Mouse (Mus musculus) kidney, adult 2 months (tissue): ENCODE measurements around the gene Clic4. TPM values are rescaled to one million over a fixed set of nuclear protein-coding genes. Genes with fewer than 3 reads are reported as not detected.

ENCODE experiments used
- DNase-seq: peaks from one replicate; pipeline ENCODE4 v3.0.0; 2021
- H3K27ac ChIP-seq: fragments of 200-500 bp; 2 replicates; pipeline ENCODE4 v1.5.1; 2012; ENCODE audit warnings: low read depth, low read length, control low read depth, inconsistent platforms; ENCODE audit not compliant: insufficient read depth
- H3K27me3 ChIP-seq: fragments of 200-500 bp; replicated peaks from 2 replicates; pipeline ENCODE4 v1.6.1; 2012; ENCODE audit warnings: mild to moderate bottlenecking, moderate library complexity, low read length, inconsistent platforms; ENCODE audit not compliant: control insufficient read depth, insufficient read depth
- H3K36me3 ChIP-seq: fragments of 200-500 bp; 2 replicates; pipeline ENCODE4 v1.6.1; 2012; ENCODE audit warnings: mild to moderate bottlenecking, moderate library complexity, low read length, inconsistent platforms; ENCODE audit not compliant: control insufficient read depth, insufficient read depth
- H3K4me1 ChIP-seq: fragments of 200-500 bp; 2 replicates; pipeline ENCODE4 v1.6.1; 2011; ENCODE audit warnings: low read length; ENCODE audit not compliant: control insufficient read depth, insufficient read depth
- H3K4me3 ChIP-seq: fragments of 200-500 bp; 2 replicates; pipeline ENCODE4 v1.5.1; 2011; ENCODE audit warnings: mild to moderate bottlenecking, low read depth, low read length, control low read depth; ENCODE audit not compliant: insufficient read depth
- CTCF ChIP-seq: fragments of 200-500 bp; conservative IDR thresholded peaks from 2 replicates; pipeline ENCODE4 v1.5.1; 2011; ENCODE audit warnings: low read depth, mild to moderate bottlenecking, control low read depth, low read length, moderate library complexity, mixed read lengths; ENCODE audit not compliant: insufficient read depth, insufficient read length
- POLR2A ChIP-seq: fragments of 200-500 bp; IDR thresholded peaks from one replicate; pipeline ENCODE4 v1.6.1; 2011; ENCODE audit warnings: low read depth, low read length, control low read depth
- WGBS: fragments of 180-500 bp; shearing (Covaris S2); methylation state at CpG from one replicate; pipeline ENCODE4 v1.1.7; 2018; 5-methylcytosine and 5-hydroxymethylcytosine counted together
- polyA plus RNA-seq: library from polyadenylated mRNA; depleted of rRNA; stranded (reverse); fragments of >200 nt; gene quantifications from 2 replicates; pipeline ENCODE4 v1.2.3, GENCODE M21; 2012

Gene Clic4
- polyA plus RNA-seq, 1 experiment: 91.1 TPM

DNA sequence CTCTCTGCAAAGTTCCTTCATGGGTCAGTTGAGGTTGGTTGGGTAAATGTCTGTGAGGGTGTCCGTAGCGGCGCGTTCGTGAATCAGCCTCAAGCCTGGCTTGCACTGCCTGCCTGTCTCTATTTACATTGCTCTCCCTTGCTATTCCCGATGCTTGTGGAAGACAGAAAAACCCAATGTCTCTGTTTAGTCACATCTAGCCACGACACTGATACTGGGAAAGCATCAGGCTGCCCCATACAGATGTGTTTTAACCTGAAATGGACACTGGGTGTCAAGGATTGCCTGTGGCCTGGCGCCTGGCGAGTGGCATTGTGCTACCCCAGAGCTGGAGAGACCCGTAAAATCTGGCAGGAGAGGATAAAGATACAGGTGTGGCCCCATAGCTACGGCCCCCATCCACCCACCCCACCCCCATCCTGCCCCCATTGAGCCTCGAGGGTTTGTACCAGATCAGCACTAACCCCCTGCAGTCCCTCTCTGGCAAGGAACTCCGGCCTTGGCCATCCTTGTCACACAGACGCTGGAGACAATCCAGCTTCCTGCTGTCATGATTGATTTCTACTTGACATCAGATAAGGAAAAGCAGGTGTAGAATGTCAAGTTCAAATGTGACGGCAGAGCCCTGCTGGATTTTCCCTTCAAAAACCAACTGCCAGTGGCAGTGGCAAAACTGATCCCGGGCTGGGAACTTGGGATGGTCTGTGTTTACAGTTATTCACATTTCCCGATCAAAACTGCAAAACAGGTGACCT, 68.6 kb downstream of the Clic4 start:
- Histone ChIP-seq H3K4me3 (no peak overlapping the region), H3K4me1 (no peaks in the 10 kb centered on the region), H3K27me3 (no peaks in the 10 kb centered on the region; the same call in 1 of the 2 replicates), H3K27ac (no peak overlapping the region), H3K36me3 (no peaks in the 10 kb centered on the region)
- 30% methylated on average over 17 of the region's 17 CpGs for WGBS
- DNase-seq: no peak
- TF ChIP-seq POLR2A: no peak
- TF ChIP-seq CTCF: no peak

DNA sequence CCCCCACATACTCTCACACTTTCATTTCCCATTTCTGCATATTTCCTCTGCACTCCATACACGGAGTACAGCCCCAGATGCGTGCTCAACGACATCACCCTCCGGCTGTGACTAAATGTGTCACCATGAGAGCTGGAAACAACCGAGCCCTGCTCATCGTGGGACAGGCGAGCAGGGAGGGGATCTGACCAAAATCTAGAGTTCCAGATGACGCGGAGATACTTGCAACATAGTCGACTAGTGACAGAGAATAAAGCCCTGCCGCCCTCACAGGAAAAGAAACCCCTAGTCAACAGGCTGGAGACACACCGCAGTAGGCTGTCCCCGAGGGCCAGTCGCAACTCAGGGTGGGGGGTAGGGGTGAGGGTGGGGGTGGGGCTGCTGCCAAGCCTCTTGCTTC, 69.3 kb downstream of the Clic4 start:
- peak overlapping the region; percentile 8; the same call in 1 of the 2 replicates for H3K4me3 ChIP-seq
- peak; percentile 29 for DNase-seq
- 6% methylated on average over 14 of the region's 14 CpGs for WGBS

DNA sequence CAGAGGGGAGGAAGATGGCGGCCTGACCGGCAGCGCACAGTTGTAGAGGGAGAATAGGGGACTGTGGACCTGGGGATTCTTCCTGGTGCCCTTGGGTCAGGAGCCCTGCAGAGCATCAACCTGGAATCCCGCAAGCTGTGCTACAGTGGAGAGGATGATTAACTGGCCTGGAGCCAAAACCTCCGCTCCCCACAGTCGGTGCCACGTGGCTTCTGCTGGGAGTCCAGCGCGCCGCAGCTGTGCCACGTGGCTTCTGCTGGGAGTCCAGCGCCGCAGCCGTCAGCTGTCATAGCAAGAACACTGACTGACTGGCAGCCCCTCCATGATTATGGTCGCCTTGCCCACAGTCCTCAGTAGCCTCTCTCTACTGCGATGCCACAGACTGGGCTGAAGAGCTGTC, 70.8 kb downstream of the Clic4 start:
- H3K4me1 ChIP-seq: no peaks in the 10 kb centered on the region
- no peaks in the 10 kb centered on the region for H3K27me3 ChIP-seq
- H3K36me3 ChIP-seq: no peaks in the 10 kb centered on the region
- H3K4me3 ChIP-seq: no peak overlapping the region
- DNase-seq: no peak
- TF ChIP-seq CTCF (no peak), POLR2A (no peak)
- 79% methylated on average over 16 of the region's 16 CpGs for WGBS
- no peak overlapping the region for H3K27ac ChIP-seq

More for the DNA sequence above, 69.3 kb downstream of the Clic4 start:
- H3K4me1 ChIP-seq: no peaks in the 10 kb centered on the region
- H3K27me3 ChIP-seq: no peaks in the 10 kb centered on the region; the same call in 1 of the 2 replicates
- H3K36me3 ChIP-seq: no peaks in the 10 kb centered on the region
- no peak overlapping the region for H3K27ac ChIP-seq
- TF ChIP-seq POLR2A (no peak), CTCF (no peak)

DNA sequence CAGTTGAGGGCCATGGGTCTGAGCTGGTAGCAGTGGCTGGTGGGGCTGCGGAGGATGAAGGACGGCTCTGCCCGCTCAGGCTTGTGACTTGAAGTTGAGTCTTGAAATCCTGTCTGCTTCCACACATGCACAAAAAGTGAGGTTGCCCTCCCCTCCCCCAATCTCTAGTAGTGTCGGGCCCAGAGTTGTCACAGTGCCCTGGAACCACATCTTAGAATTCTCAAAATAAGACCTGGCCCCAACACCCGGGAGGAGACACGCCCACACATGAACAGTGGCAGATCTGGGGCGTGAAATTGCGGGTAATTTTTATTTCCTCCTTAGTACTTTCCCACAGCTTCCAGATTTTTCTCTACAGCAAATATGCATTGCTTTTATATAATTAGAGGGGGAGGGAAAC, 74.8 kb downstream of the Clic4 start:
- H3K27ac ChIP-seq: no peak overlapping the region
- no peak overlapping the region for H3K4me3 ChIP-seq
- TF ChIP-seq POLR2A (no peak), CTCF (no peak)
- H3K36me3 ChIP-seq: no peaks in the 10 kb centered on the region
- no peaks in the 10 kb centered on the region for H3K4me1 ChIP-seq
- whole genome bisulfite sequencing: 45% methylated on average over 8 of the region's 8 CpGs
- no peaks in the 10 kb centered on the region for H3K27me3 ChIP-seq
- DNase-seq: no peak

DNA sequence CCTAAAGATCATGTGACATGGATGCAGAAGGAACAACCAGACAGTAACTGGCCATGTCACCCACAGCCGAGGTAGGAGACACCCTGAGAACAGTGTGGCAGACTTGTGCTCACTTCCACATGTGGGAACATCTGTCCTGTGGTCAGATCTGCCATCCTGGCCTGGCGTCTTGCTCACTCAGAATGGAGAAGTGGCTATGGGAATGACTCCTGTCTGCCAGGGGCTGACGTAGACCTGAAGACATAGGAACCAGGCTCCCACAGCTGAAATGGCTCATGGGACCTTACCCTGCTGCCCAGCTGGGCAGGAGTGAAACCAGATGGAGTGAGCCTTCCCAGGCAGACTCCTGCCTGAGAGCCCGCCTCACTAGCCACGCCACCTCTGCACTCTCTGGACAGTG, 79.8 kb downstream of the Clic4 start:
- Histone ChIP-seq H3K4me3 (no peak overlapping the region), H3K27me3 (no peaks in the 10 kb centered on the region), H3K27ac (no peak overlapping the region), H3K36me3 (no peaks in the 10 kb centered on the region), H3K4me1 (no peaks in the 10 kb centered on the region)
- TF ChIP-seq CTCF: no peak
- no peak for TF ChIP-seq POLR2A
- whole genome bisulfite sequencing: 76% methylated on average over 5 of the region's 5 CpGs
- DNase-seq: peak; percentile 29

DNA sequence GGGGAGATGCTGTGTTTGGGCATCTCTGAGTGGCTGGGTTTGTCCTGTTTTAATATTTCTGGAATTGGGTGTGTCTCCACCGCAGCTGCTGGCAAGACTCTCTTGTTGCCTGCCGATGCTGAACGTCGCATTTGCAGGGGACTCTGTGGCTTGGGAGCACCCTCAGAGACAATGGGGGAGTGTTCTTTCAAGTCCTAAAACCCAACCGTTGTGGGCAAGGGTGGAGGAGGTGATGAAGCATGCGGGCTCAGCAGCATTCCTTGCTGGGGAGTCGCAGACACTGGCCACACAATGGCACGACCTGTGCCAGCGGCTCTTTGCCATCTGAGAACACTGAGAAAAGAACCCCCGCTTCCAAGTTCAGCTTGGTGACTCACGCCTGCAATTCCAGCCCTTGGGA, 81.0 kb downstream of the Clic4 start:
- Histone ChIP-seq H3K4me1 (no peaks in the 10 kb centered on the region), H3K36me3 (no peaks in the 10 kb centered on the region), H3K4me3 (no peak overlapping the region), H3K27me3 (no peaks in the 10 kb centered on the region), H3K27ac (no peak overlapping the region)
- WGBS: 57% methylated on average over 11 of the region's 11 CpGs
- TF ChIP-seq POLR2A (no peak), CTCF (no peak)
- DNase-seq: no peak

DNA sequence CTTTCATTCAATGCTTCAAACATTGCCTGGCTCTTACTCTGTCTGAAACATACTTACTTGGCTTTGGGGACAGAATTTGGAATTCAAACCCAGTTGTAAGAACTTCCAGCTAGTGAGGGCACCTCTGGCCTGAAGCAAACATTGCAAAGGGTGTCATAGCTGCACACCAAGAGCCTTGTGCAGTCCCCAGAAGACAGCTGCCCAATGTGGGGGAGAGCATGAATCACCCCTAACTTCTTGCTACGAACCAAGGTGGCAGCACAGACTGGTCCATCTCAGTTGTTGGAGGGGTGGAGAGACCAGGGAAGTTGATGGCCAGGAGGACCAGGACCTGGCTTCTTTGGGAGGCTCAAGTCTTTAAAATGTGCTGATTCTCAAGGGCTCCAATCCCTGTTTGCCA, 81.4 kb downstream of the Clic4 start:
- H3K27ac ChIP-seq: no peak overlapping the region
- no peak for TF ChIP-seq POLR2A
- no peak for TF ChIP-seq CTCF
- 88% methylated on average over 1 of the region's 1 CpGs for WGBS
- DNase-seq: no peak
- no peaks in the 10 kb centered on the region for H3K36me3 ChIP-seq
- no peaks in the 10 kb centered on the region for H3K4me1 ChIP-seq
- no peaks in the 10 kb centered on the region for H3K27me3 ChIP-seq
- H3K4me3 ChIP-seq: no peak overlapping the region
